Comparison of ENCODE assay signal across 27 mouse cellular contexts in the genomic region with DNA sequence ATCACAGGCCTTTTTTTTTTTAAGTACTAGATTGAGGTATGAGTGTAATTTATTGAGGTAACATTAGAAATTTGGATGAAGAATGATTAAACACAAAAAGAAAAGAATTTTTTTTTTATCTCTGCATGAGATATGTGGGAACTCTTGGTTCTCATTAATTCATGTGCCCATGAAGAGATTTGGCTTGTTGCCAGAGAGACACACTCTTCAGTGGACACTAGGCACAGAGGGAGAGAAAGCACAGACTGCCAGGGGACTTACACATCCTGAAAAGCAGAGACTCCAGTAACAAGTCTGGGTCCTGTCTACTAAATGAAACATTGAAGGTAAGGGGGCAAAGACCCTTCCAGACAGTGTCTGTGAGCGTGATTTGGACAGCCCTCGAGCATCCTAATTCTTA. TPM values are rescaled to one million over a fixed set of nuclear protein-coding genes. Genes with fewer than 3 reads are reported as not detected.
DNase-seq lines count a peak whose midpoint lies in the region; ATAC-seq and TF ChIP-seq lines count a peak whose summit lies in the region.
"Had no signal": no experiment of that assay in that cellular context is flagged by ENCODE, and none has a peak within 500 bp of the region (broad histone marks: within the 10 kb centered on the region; RNA-seq: fewer than 3 reads in every experiment).

No protein-coding gene starts in this region.

- no peak for TF ChIP-seq CTCF in kidney, adult 2 months (conservative IDR thresholded peaks at IDR 0.05; ENCODE audit: insufficient read depth, insufficient read length, low read depth, low read length)
- no peak for TF ChIP-seq CTCF in midbrain, postnatal 0 days (IDR thresholded peaks at IDR 0.05)

- no peak overlapping the region for H3K4me2 ChIP-seq in kidney, embryonic 16.5 days (replicated peaks; ENCODE audit: low read depth, low read length)
- H3K4me2 ChIP-seq in midbrain, postnatal 0 days (ENCODE audit: low read depth, low read length, poor library complexity, severe bottlenecking), result no peak overlapping the region
- no peak overlapping the region for H3K4me2 ChIP-seq in midbrain, embryonic 15.5 days
- H3K4me2 ChIP-seq: embryonic facial prominence, embryonic 13.5 days; forebrain, embryonic 12.5 days; heart, embryonic 11.5 days; hindbrain, embryonic 13.5 days had no signal

- H3K9me3 ChIP-seq in kidney, embryonic 16.5 days (ENCODE audit: low read length), result no peaks in the 10 kb centered on the region
- H3K9me3 ChIP-seq in midbrain, postnatal 0 days (ENCODE audit: low read length), result no peaks in the 10 kb centered on the region
- no peaks in the 10 kb centered on the region for H3K9me3 ChIP-seq in midbrain, embryonic 15.5 days
- H3K9me3 ChIP-seq: embryonic facial prominence, embryonic 10.5 days; embryonic facial prominence, embryonic 13.5 days; forebrain, embryonic 12.5 days; G1E; hindbrain, embryonic 13.5 days had no signal

- peaks cover 1% of the 10 kb centered on the region for H3K36me3 ChIP-seq in kidney, adult 2 months (ENCODE audit: control insufficient read depth, insufficient read depth, low read length)
- H3K36me3 ChIP-seq in kidney, embryonic 16.5 days (ENCODE audit: insufficient read depth, low read length), result peaks cover 24% of the 10 kb centered on the region
- no peaks in the 10 kb centered on the region; the same call in 1 of the 2 replicates for H3K36me3 ChIP-seq in midbrain, postnatal 0 days (ENCODE audit: insufficient read depth, low read length)
- no peaks in the 10 kb centered on the region for H3K36me3 ChIP-seq in midbrain, embryonic 15.5 days (replicated peaks)
- H3K36me3 ChIP-seq: hindbrain, embryonic 13.5 days had no signal

- no peak for TF ChIP-seq POLR2A in kidney, adult 2 months (IDR thresholded peaks at IDR 0.05; ENCODE audit: low read depth, low read length)

- H3K9ac ChIP-seq in kidney, embryonic 16.5 days (replicated peaks; ENCODE audit: low read length), result no peak overlapping the region
- H3K9ac ChIP-seq in midbrain, postnatal 0 days (replicated peaks; ENCODE audit: low read length, poor library complexity, severe bottlenecking), result no peak overlapping the region
- no peak overlapping the region for H3K9ac ChIP-seq in midbrain, embryonic 15.5 days
- H3K9ac ChIP-seq: embryonic facial prominence, embryonic 13.5 days; forebrain, embryonic 12.5 days; forebrain, postnatal 0 days; hindbrain, embryonic 13.5 days had no signal

- no peak overlapping the region for H3K4me3 ChIP-seq in kidney, adult 2 months (ENCODE audit: insufficient read depth, low read depth, low read length)
- H3K4me3 ChIP-seq in kidney, embryonic 16.5 days (ENCODE audit: low read length), result no peak overlapping the region
- no peak overlapping the region for H3K4me3 ChIP-seq in midbrain, postnatal 0 days (ENCODE audit: low read depth, low read length)
- H3K4me3 ChIP-seq in midbrain, embryonic 15.5 days, result no peak overlapping the region
- H3K4me3 ChIP-seq: embryonic facial prominence, embryonic 10.5 days; embryonic facial prominence, embryonic 13.5 days; erythroblast, embryonic 14.5 days; forebrain, embryonic 12.5 days; gastrocnemius, adult 2 months; hindbrain, embryonic 13.5 days had no signal

- ATAC-seq in kidney, embryonic 16.5 days (ENCODE audit: low FRiP score, low TSS enrichment), result no peak
- ATAC-seq in midbrain, postnatal 0 days (ENCODE audit: low FRiP score), result no peak
- no peak for ATAC-seq in midbrain, embryonic 15.5 days (replicated peaks)
- ATAC-seq: forebrain, postnatal 0 days; hindbrain, embryonic 16.5 days; inflammation-experienced regulatory T-cells, adult 6 months; intestine, embryonic 16.5 days had no signal

- H3K27ac ChIP-seq in kidney, adult 2 months (ENCODE audit: insufficient read depth, low read depth, low read length), result no peak overlapping the region
- H3K27ac ChIP-seq in kidney, embryonic 16.5 days (ENCODE audit: low read length), result no peak overlapping the region
- no peak overlapping the region for H3K27ac ChIP-seq in midbrain, postnatal 0 days (ENCODE audit: low read depth, low read length)
- no peak overlapping the region for H3K27ac ChIP-seq in midbrain, embryonic 15.5 days
- H3K27ac ChIP-seq: embryonic facial prominence, embryonic 10.5 days; embryonic facial prominence, embryonic 13.5 days; forebrain, embryonic 12.5 days; gastrocnemius, adult 2 months; hindbrain, embryonic 13.5 days had no signal

- DNase-seq in cerebellum, postnatal 10 days, result peak; percentile 48 to 69
- no peak for DNase-seq in cerebellum, adult 11 months
- DNase-seq in kidney, adult 2 months, result peak; percentile 23
- peak; percentile 58 for DNase-seq in midbrain, postnatal 0 days (ENCODE audit: low spot score)
- DNase-seq in brain, adult 2 months (ENCODE audit: low read depth, low spot score), result peak; percentile 57
- DNase-seq in spleen, postnatal 36 days (ENCODE audit: low spot score in 2 of 2), result no peak
- DNase-seq: adrenal gland, adult 8-10 months; adrenal gland, postnatal 25 days; B cell, adult 2 months; embryo, embryonic 11 days; forebrain, postnatal 0 days; gastrocnemius, adult 2 months; gastrocnemius, postnatal 14 days; heart, adult 11 months had no signal

- peaks cover 11% of the 10 kb centered on the region for H3K4me1 ChIP-seq in kidney, adult 2 months (ENCODE audit: control insufficient read depth, insufficient read depth, low read length)
- peaks cover 24% of the 10 kb centered on the region for H3K4me1 ChIP-seq in kidney, embryonic 16.5 days (ENCODE audit: insufficient read depth, low read length)
- H3K4me1 ChIP-seq in midbrain, postnatal 0 days (ENCODE audit: insufficient read depth, low read length), result peaks cover 4% of the 10 kb centered on the region; the same call in 1 of the 2 replicates
- peaks cover 13% of the 10 kb centered on the region for H3K4me1 ChIP-seq in midbrain, embryonic 15.5 days

- WGBS in kidney, adult 2 months, result 100% methylated on average over 2 of the region's 2 CpGs
- WGBS in kidney, embryonic 16.5 days, result 93% methylated on average over 2 of the region's 2 CpGs
- whole genome bisulfite sequencing in midbrain, postnatal 0 days, result 73% methylated on average over 2 of the region's 2 CpGs
- 76% methylated on average over 2 of the region's 2 CpGs for WGBS in midbrain, embryonic 15.5 days

- no peaks in the 10 kb centered on the region for H3K27me3 ChIP-seq in kidney, adult 2 months (replicated peaks; ENCODE audit: control insufficient read depth, insufficient read depth, low read length)
- H3K27me3 ChIP-seq in kidney, embryonic 16.5 days (ENCODE audit: insufficient read depth, low read length), result no peaks in the 10 kb centered on the region
- no peaks in the 10 kb centered on the region for H3K27me3 ChIP-seq in midbrain, postnatal 0 days (ENCODE audit: insufficient read depth, low read length)
- no peaks in the 10 kb centered on the region for H3K27me3 ChIP-seq in midbrain, embryonic 15.5 days (replicated peaks)
- H3K27me3 ChIP-seq: CH12.LX; embryonic facial prominence, embryonic 13.5 days; forebrain, embryonic 12.5 days; hindbrain, embryonic 13.5 days had no signal

RNA-seq across cellular contexts. Expression of a gene that starts 4.0 kb away (rescaled TPM):
- 80.0 and 88.2 TPM in 2 replicates for polyA plus RNA-seq in kidney, adult 2 months (2012; rRNA removed)
- polyA plus RNA-seq in kidney, embryonic 16.5 days (2015; fragmentation: Nextera tagmentation; extraction: Ambion mirVana), result 30.9 and 31.7 TPM in 2 replicates
- 6.8 TPM in 2 replicates for total RNA-seq in midbrain, postnatal 0 days (2014; rRNA removed)
- polyA plus RNA-seq in midbrain, postnatal 0 days (2015; fragmentation: Nextera tagmentation; extraction: Ambion mirVana), result 4.3 and 5.5 TPM in 2 replicates
- polyA plus RNA-seq in midbrain, embryonic 15.5 days (2015; fragmentation: Nextera tagmentation; extraction: Ambion mirVana), result 5.9 TPM in 2 replicates

RNA-seq across cellular contexts. Expression of a gene that starts 51.0 kb away (rescaled TPM):
- 0.88 and 1.0 TPM in 2 replicates for polyA plus RNA-seq in kidney, adult 2 months (2012; rRNA removed)
- 1.4 and 2.3 TPM in 2 replicates for polyA plus RNA-seq in kidney, embryonic 16.5 days (2015; fragmentation: Nextera tagmentation; extraction: Ambion mirVana)
- 0.11 and 0.47 TPM in 2 replicates for total RNA-seq in midbrain, postnatal 0 days (2014; rRNA removed)
- 0.18 and 0.23 TPM in 2 replicates for polyA plus RNA-seq in midbrain, postnatal 0 days (2015; fragmentation: Nextera tagmentation; extraction: Ambion mirVana)
- polyA plus RNA-seq in midbrain, embryonic 15.5 days (2015; fragmentation: Nextera tagmentation; extraction: Ambion mirVana), result 0.08 and 0.37 TPM in 2 replicates
- total RNA-seq: gastrocnemius, adult 2 months had no signal
- polyA plus RNA-seq: erythroblast, embryonic 14.5 days; G1E had no signal

Comparison
In these comparisons a context has a peak if more than half of its experiments do, and no peak if none do; other contexts are left out.
1. DNase-seq: peak in cerebellum, postnatal 10 days (2 of 2), kidney, adult 2 months (single experiment), midbrain, postnatal 0 days (single experiment) and brain, adult 2 months (single experiment); none in cerebellum, adult 11 months (single experiment) and spleen, postnatal 36 days (0 of 2).